Mouse (Mus musculus) MEL (cell line): Measurements from ENCODE around the gene Gstt3. TPM values are rescaled to one million over a fixed set of nuclear protein-coding genes. Genes with fewer than 3 reads are reported as not detected.

ENCODE experiments used
- DNase-seq: peaks from one replicate; pipeline ENCODE4 v3.0.0; 2011; ENCODE audit warnings: low read depth, low spot score
- H3K27ac ChIP-seq: 2 replicates; pipeline ENCODE4 v1.5.1; 2012; ENCODE audit warnings: low read depth, mild to moderate bottlenecking, control low read depth, low read length, moderate library complexity; ENCODE audit not compliant: control insufficient read depth
- H3K27me3 ChIP-seq, 2 experiments: fragments of 150-350 bp in 1 of 2; sonication (generic) in 1 of 2; 2 replicates each; pipeline ENCODE4 v1.6.1; 2012; ENCODE audit warnings: low read length in 2 of 2, mild to moderate bottlenecking in 2 of 2, improper control_type of control experiment in 1 of 2, moderate library complexity in 1 of 2; ENCODE audit not compliant: insufficient read depth in 2 of 2, control insufficient read depth in 1 of 2
- H3K36me3 ChIP-seq, 2 experiments: 2 replicates each; pipeline ENCODE4 v1.6.1; 2012 to 2014; ENCODE audit warnings: low read length in 2 of 2, improper control_type of control experiment in 1 of 2, inconsistent platforms in 1 of 2, mild to moderate bottlenecking in 1 of 2; ENCODE audit not compliant: insufficient read depth in 2 of 2, control insufficient read depth in 1 of 2
- H3K4me1 ChIP-seq, 2 experiments: fragments of 150-350 bp in 1 of 2; sonication (generic) in 1 of 2; 2 replicates each; pipeline ENCODE4 v1.6.1; 2012; ENCODE audit warnings: low read length in 2 of 2, improper control_type of control experiment in 1 of 2, mild to moderate bottlenecking in 1 of 2; ENCODE audit not compliant: insufficient read depth in 2 of 2, control insufficient read depth in 1 of 2
- H3K4me3 ChIP-seq, 2 experiments: fragments of 150-350 bp in 1 of 2; sonication (generic) in 1 of 2; 2 replicates each; pipeline ENCODE4 v1.5.1; 2012; ENCODE audit warnings: low read depth in 2 of 2, low read length in 2 of 2, mild to moderate bottlenecking in 2 of 2, moderate library complexity in 2 of 2, control low read depth in 1 of 2, improper control_type of control experiment in 1 of 2; ENCODE audit not compliant: control insufficient read depth in 1 of 2, insufficient read depth in 1 of 2
- H3K79me2 ChIP-seq: 2 replicates; pipeline ENCODE4 v1.6.1; 2012; ENCODE audit warnings: mild to moderate bottlenecking, low read length, moderate library complexity; ENCODE audit not compliant: control insufficient read depth, poor library complexity, insufficient read depth
- H3K9ac ChIP-seq: 2 replicates; pipeline ENCODE4 v1.6.1; 2012; ENCODE audit warnings: low read depth, mild to moderate bottlenecking, control low read depth, low read length, moderate library complexity; ENCODE audit not compliant: control insufficient read depth, poor library complexity, severe bottlenecking
- H3K9me3 ChIP-seq: fragments of 150-350 bp; sonication (generic); replicated peaks from 2 replicates; pipeline ENCODE4 v1.6.1; 2012; ENCODE audit warnings: mild to moderate bottlenecking, low read length, improper control_type of control experiment, moderate library complexity; ENCODE audit not compliant: insufficient read depth
- BHLHE40 ChIP-seq: IDR thresholded peaks from 2 replicates; pipeline ENCODE4 v1.6.1; 2012; ENCODE audit warnings: low read depth, mild to moderate bottlenecking, inconsistent platforms, low read length, improper control_type of control experiment, borderline replicate concordance
- ELF1 ChIP-seq: IDR thresholded peaks from 2 replicates; pipeline ENCODE4 v1.6.1; 2014; ENCODE audit warnings: low read depth, mild to moderate bottlenecking, inconsistent platforms, low read length, improper control_type of control experiment, moderate library complexity
- EP300 ChIP-seq, 2 experiments: IDR thresholded peaks; 2 replicates each; pipeline ENCODE4 v1.6.1; 2011; ENCODE audit warnings: improper control_type of control experiment in 2 of 2, low read length in 2 of 2, low read depth in 1 of 2, mild to moderate bottlenecking in 1 of 2
- ETS1 ChIP-seq: IDR thresholded peaks from 2 replicates; pipeline ENCODE4 v1.6.1; 2012; ENCODE audit warnings: low read depth, mild to moderate bottlenecking, inconsistent platforms, low read length, improper control_type of control experiment, moderate library complexity
- JUND ChIP-seq: IDR thresholded peaks from 2 replicates; pipeline ENCODE4 v1.6.1; 2011; ENCODE audit warnings: low read depth, mild to moderate bottlenecking, improper control_type of control experiment, low read length
- MAX ChIP-seq: IDR thresholded peaks from 2 replicates; pipeline ENCODE4 v1.6.1; 2011; ENCODE audit warnings: low read length, improper control_type of control experiment
- MAZ ChIP-seq: IDR thresholded peaks from 2 replicates; pipeline ENCODE4 v1.6.1; 2012; ENCODE audit warnings: low read depth, mild to moderate bottlenecking, inconsistent platforms, low read length, improper control_type of control experiment
- MEF2A ChIP-seq: IDR thresholded peaks from 2 replicates; pipeline ENCODE4 v1.6.1; 2014; ENCODE audit warnings: low read depth, mild to moderate bottlenecking, inconsistent platforms, low read length, improper control_type of control experiment; ENCODE audit not compliant: poor library complexity, insufficient replicate concordance, severe bottlenecking; ENCODE audit errors: extremely low read depth
- MXI1 ChIP-seq: IDR thresholded peaks from 2 replicates; pipeline ENCODE4 v1.6.1; 2011; ENCODE audit warnings: mild to moderate bottlenecking, low read depth, low read length, improper control_type of control experiment
- MYB ChIP-seq: IDR thresholded peaks from 2 replicates; pipeline ENCODE4 v1.6.1; 2011; ENCODE audit warnings: mild to moderate bottlenecking, low read depth, low read length, improper control_type of control experiment
- MYC ChIP-seq: IDR thresholded peaks from 2 replicates; pipeline ENCODE4 v1.6.1; 2011; ENCODE audit warnings: low read depth, mild to moderate bottlenecking, low read length, improper control_type of control experiment, moderate library complexity
- NELFE ChIP-seq: IDR thresholded peaks from 2 replicates; pipeline ENCODE4 v1.6.1; 2011; ENCODE audit warnings: low read depth, low read length, improper control_type of control experiment
- RCOR1 ChIP-seq: IDR thresholded peaks from 2 replicates; pipeline ENCODE4 v1.6.1; 2012; ENCODE audit warnings: low read depth, mild to moderate bottlenecking, inconsistent platforms, low read length, improper control_type of control experiment
- SIN3A ChIP-seq: IDR thresholded peaks from 2 replicates; pipeline ENCODE4 v1.6.1; 2012; ENCODE audit warnings: low read length, improper control_type of control experiment, inconsistent platforms
- SMC3 ChIP-seq: IDR thresholded peaks from 2 replicates; pipeline ENCODE4 v1.6.1; 2011; ENCODE audit warnings: low read depth, low read length, improper control_type of control experiment
- TAL1 ChIP-seq: IDR thresholded peaks from 2 replicates; pipeline ENCODE4 v1.6.1; 2012; ENCODE audit warnings: mild to moderate bottlenecking, inconsistent platforms, low read length, moderate library complexity, mixed read lengths
- TCF12 ChIP-seq: IDR thresholded peaks from 2 replicates; pipeline ENCODE4 v1.6.1; 2014; ENCODE audit warnings: low read depth, mild to moderate bottlenecking, inconsistent platforms, low read length, improper control_type of control experiment, moderate library complexity
- ZNF384 ChIP-seq: IDR thresholded peaks from 2 replicates; pipeline ENCODE4 v1.6.1; 2012; ENCODE audit warnings: low read depth, mild to moderate bottlenecking, inconsistent platforms, low read length, improper control_type of control experiment
- polyA plus RNA-seq, 2 experiments: library from polyadenylated mRNA; stranded (reverse) in 1 of 2; unstranded in 1 of 2; fragments of >175 nt in 1 of 2; fragments of >200 nt in 1 of 2; gene quantifications; 2 replicates each; pipeline versions ENCODE4 v1.2.1 to v1.2.4; 2012; ENCODE audit warnings: low replicate concordance in 2 of 2, low read depth in 1 of 2; ENCODE audit not compliant: insufficient read length in 2 of 2, insufficient read depth in 1 of 2, missing spikeins in 1 of 2
- total RNA-seq: library from RNA; depleted of rRNA; stranded (reverse); fragments of 300-350 nt; gene quantifications from 2 replicates; pipeline ENCODE4 v1.2.3, GENCODE M21; 2012

The Gstt3 gene
- total and polyA plus RNA-seq, 3 experiments: 4.0 to 10.2 TPM; not detected in 1

- peak; percentile 64 to 89 for TF ChIP-seq EP300 (IDR thresholded peaks at IDR 0.05; ENCODE audit: low read depth in 1 of 2, low read length in 2 of 2)
- no peak for TF ChIP-seq MEF2A
- peak; percentile 64; the same call in 1 of the 2 replicates for TF ChIP-seq RCOR1
- 0 out of 2 replicates have a peak, but pooled peaks have one; percentile 46 for TF ChIP-seq MYC
- TF ChIP-seq MAZ: no peak
- no peak for TF ChIP-seq ZNF384
- peak; percentile 62; the same call in 1 of the 2 replicates for TF ChIP-seq MXI1
- TF ChIP-seq SIN3A: peak; percentile 55
- peak; percentile 47; the same call in 1 of the 2 replicates for TF ChIP-seq TCF12
- no peak; the same call in none of the 2 replicates for TF ChIP-seq TAL1
- 0 out of 2 replicates have a peak, but pooled peaks have one; percentile 42 for TF ChIP-seq MAX
- peak; percentile 41; the same call in 1 of the 2 replicates for TF ChIP-seq ELF1
- TF ChIP-seq MYB: no peak
- peak; percentile 57; the same call in 1 of the 2 replicates for TF ChIP-seq JUND
- TF ChIP-seq ETS1: peak; percentile 65
- peak; percentile 34; the same call in 1 of the 2 replicates for TF ChIP-seq NELFE
- no peak for TF ChIP-seq SMC3
- peak overlapping the region in 1 of 2 experiments; percentile 38; a peak in 1 of 4 replicates for H3K4me3 ChIP-seq
- peak; percentile 90 for DNase-seq
- no peaks in the 10 kb centered on the region for H3K9me3 ChIP-seq
- H3K79me2 ChIP-seq: no peaks in the 10 kb centered on the region
- peak overlapping the region; percentile 43 for H3K9ac ChIP-seq
- peaks cover 0 to 38% of the 10 kb centered on the region in 2 experiments; a peak in 2 of 4 replicates for H3K36me3 ChIP-seq
- no peaks in the 10 kb centered on the region for H3K27me3 ChIP-seq
- peak overlapping the region; percentile 59 for H3K27ac ChIP-seq
- H3K4me1 ChIP-seq: peaks cover 3 to 43% of the 10 kb centered on the region in 2 experiments
Measured at GRCm38 (mm10) chr10:75827668-75828360, 46.6 kb upstream of the Gstt3 start.

DNA sequence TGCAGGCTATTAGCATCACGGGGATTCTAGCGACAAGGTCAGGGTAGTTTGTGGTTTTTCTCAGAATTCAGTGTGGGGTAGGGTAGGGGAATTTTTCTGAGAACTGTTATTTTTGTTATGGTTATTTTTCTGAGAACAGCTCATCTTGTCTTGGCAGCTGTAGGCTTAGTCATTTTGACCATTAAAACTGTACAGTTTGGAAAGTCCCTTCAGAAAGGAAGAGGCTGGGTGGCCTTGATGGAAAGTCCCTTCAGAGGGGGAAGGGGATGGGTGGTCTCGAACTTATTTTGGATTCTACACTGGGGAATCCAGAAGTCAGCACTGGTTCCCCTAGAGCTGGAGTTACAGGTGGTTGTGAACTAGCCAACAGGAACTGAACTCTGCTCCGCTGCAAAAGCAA, 43.3 kb upstream of the Gstt3 start:
- Histone ChIP-seq H3K27ac (peak overlapping the region; percentile 6), H3K36me3 (peaks cover 0 to 30% of the 10 kb centered on the region in 2 experiments; a peak in 2 of 4 replicates), H3K9ac (no peak overlapping the region), H3K4me1 (peaks cover 3 to 38% of the 10 kb centered on the region in 2 experiments), H3K4me3 (no peak overlapping the region), H3K27me3 (peaks cover 2 to 4% of the 10 kb centered on the region in 2 experiments), H3K79me2 (no peaks in the 10 kb centered on the region), H3K9me3 (no peaks in the 10 kb centered on the region)
- DNase-seq: peak; percentile 30
- peak; percentile 58 for TF ChIP-seq TAL1
- peak; percentile 12; the same call in 1 of the 2 replicates for TF ChIP-seq ETS1
- TF ChIP-seq BHLHE40: no peak
